10 mouse cellular contexts compared by ENCODE assay signal in the genomic region with DNA sequence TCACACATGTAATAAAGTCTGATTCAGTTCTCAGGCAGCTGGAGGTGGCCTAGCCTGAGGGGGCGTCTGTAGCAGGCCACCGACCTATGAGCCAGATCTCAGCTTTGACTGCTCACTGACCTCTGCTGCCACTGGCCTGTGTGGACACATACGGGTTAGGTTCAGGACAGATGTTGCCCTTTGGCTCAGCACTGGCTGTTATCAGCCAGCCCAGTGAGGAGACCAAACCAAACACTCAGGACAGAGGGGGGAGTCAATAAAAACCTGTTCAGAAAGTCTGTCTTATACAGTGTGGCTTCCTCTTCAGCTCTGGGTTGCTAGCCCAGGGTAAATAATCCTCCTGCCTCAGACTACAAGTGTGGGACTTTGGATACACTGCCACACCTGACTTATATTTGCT. TPM values are rescaled to one million over a fixed set of nuclear protein-coding genes. Genes with fewer than 3 reads are reported as not detected.
DNase-seq lines count a peak whose midpoint lies in the region; ATAC-seq and TF ChIP-seq lines count a peak whose summit lies in the region.
"Had no signal": no experiment of that assay in that cellular context is flagged by ENCODE, and none has a peak within 500 bp of the region (broad histone marks: within the 10 kb centered on the region; RNA-seq: fewer than 3 reads in every experiment).

No protein-coding gene starts in this region.

- ATAC-seq in lung, postnatal 0 days: peak; percentile 11
- peak; percentile 61 for ATAC-seq in stomach, embryonic 16.5 days (ENCODE audit: insufficient read depth, low FRiP score)
- ATAC-seq: midbrain, embryonic 15.5 days had no signal

- WGBS in lung, postnatal 0 days: 26% methylated on average over 3 of the region's 3 CpGs
- 2% methylated on average over 3 of the region's 3 CpGs for WGBS in limb, embryonic 10.5 days
- 4% methylated on average over 3 of the region's 3 CpGs for WGBS in stomach, embryonic 16.5 days

- H3K36me3 ChIP-seq in lung, postnatal 0 days (ENCODE audit: insufficient read depth, low read length): no peaks in the 10 kb centered on the region
- H3K36me3 ChIP-seq in limb, embryonic 10.5 days: no peaks in the 10 kb centered on the region
- no peaks in the 10 kb centered on the region for H3K36me3 ChIP-seq in stomach, embryonic 16.5 days (ENCODE audit: control insufficient read depth, insufficient read depth, low read length)
- H3K36me3 ChIP-seq: midbrain, embryonic 15.5 days had no signal

- no peak overlapping the region for H3K4me3 ChIP-seq in lung, postnatal 0 days (ENCODE audit: low read depth, low read length)
- peak overlapping the region; percentile 21 for H3K4me3 ChIP-seq in limb, embryonic 10.5 days
- H3K4me3 ChIP-seq in stomach, embryonic 16.5 days (replicated peaks; ENCODE audit: low read length): no peak overlapping the region
- H3K4me3 ChIP-seq: midbrain, embryonic 15.5 days had no signal

- H3K27ac ChIP-seq in lung, postnatal 0 days (ENCODE audit: low read length): peak overlapping the region; percentile 51
- H3K27ac ChIP-seq in limb, embryonic 10.5 days: peak overlapping the region; percentile 71
- H3K27ac ChIP-seq in stomach, embryonic 16.5 days (ENCODE audit: low read length): peak overlapping the region; percentile 89
- H3K27ac ChIP-seq: midbrain, embryonic 15.5 days had no signal

- H3K4me1 ChIP-seq in lung, postnatal 0 days (ENCODE audit: insufficient read depth, low read depth, low read length): peaks cover 11% of the 10 kb centered on the region; the same call in 1 of the 2 replicates
- peaks cover 37% of the 10 kb centered on the region for H3K4me1 ChIP-seq in limb, embryonic 10.5 days
- peaks cover 22% of the 10 kb centered on the region for H3K4me1 ChIP-seq in stomach, embryonic 16.5 days (ENCODE audit: control insufficient read depth, insufficient read depth, low read length)

- no peak overlapping the region for H3K4me2 ChIP-seq in lung, postnatal 0 days (replicated peaks; ENCODE audit: low read depth, low read length)
- no peak overlapping the region for H3K4me2 ChIP-seq in stomach, embryonic 16.5 days (ENCODE audit: low read depth, low read length)
- H3K4me2 ChIP-seq: midbrain, embryonic 15.5 days had no signal

- no peaks in the 10 kb centered on the region for H3K9me3 ChIP-seq in lung, postnatal 0 days (ENCODE audit: low read length)
- no peaks in the 10 kb centered on the region for H3K9me3 ChIP-seq in limb, embryonic 10.5 days (replicated peaks)
- H3K9me3 ChIP-seq in stomach, embryonic 16.5 days (replicated peaks; ENCODE audit: control insufficient read depth, low read length): no peaks in the 10 kb centered on the region
- H3K9me3 ChIP-seq: midbrain, embryonic 15.5 days had no signal

- no peak for TF ChIP-seq CTCF in lung, postnatal 0 days (IDR thresholded peaks at IDR 0.05)

- DNase-seq in lung, postnatal 0 days (ENCODE audit: low spot score): peak; percentile 65
- no peak for DNase-seq in lung, postnatal 10 days
- DNase-seq in embryo, embryonic 11 days: peak; percentile 44
- DNase-seq in limb, embryonic 10.5 days (ENCODE audit: low spot score): peak; percentile 50
- no peak for DNase-seq in urinary bladder, postnatal 4 days (ENCODE audit: low spot score in 2 of 2)
- no peak for DNase-seq in adrenal gland, postnatal 4 days (ENCODE audit: low spot score in 2 of 2)
- DNase-seq in neural tube, embryonic 10.5 days (ENCODE audit: extremely low spot score, low spot score): no peak
- DNase-seq: adrenal gland, postnatal 36 days had no signal

- TF ChIP-seq EP300 in lung, postnatal 0 days (IDR thresholded peaks at IDR 0.05): no peak

- H3K27me3 ChIP-seq in lung, postnatal 0 days (replicated peaks; ENCODE audit: insufficient read depth, low read length): no peaks in the 10 kb centered on the region
- H3K27me3 ChIP-seq in limb, embryonic 10.5 days (ENCODE audit: low read depth, poor library complexity, severe bottlenecking): no peaks in the 10 kb centered on the region
- no peaks in the 10 kb centered on the region for H3K27me3 ChIP-seq in stomach, embryonic 16.5 days (ENCODE audit: control insufficient read depth, insufficient read depth, low read length)
- H3K27me3 ChIP-seq: midbrain, embryonic 15.5 days had no signal

- no peak overlapping the region for H3K9ac ChIP-seq in lung, postnatal 0 days (replicated peaks; ENCODE audit: low read depth)
- 0 out of 2 replicates have a peak overlapping the region, but pooled peaks have one; percentile 46 for H3K9ac ChIP-seq in stomach, embryonic 16.5 days (ENCODE audit: low read length)
- H3K9ac ChIP-seq: midbrain, embryonic 15.5 days had no signal

RNA-seq across cellular contexts. Expression of a gene that starts 10.9 kb away (rescaled TPM):
- polyA plus RNA-seq in lung, postnatal 0 days (2015; fragmentation: Nextera tagmentation; extraction: Ambion mirVana): 7.3 and 8.6 TPM in 2 replicates
- polyA plus RNA-seq in limb, embryonic 10.5 days (2016; fragmentation: Nextera tagmentation; extraction: Ambion mirVana): 9.1 and 9.8 TPM in 2 replicates
- polyA plus RNA-seq in stomach, embryonic 16.5 days (2015; fragmentation: Nextera tagmentation; extraction: Ambion mirVana): 9.5 and 10.3 TPM in 2 replicates
- 100 to 1,000 TPM; 101 to 110 TPM for total RNA-seq in adrenal gland, postnatal 4 days (2021)

RNA-seq across cellular contexts. Expression of a gene that starts 28.1 kb away (rescaled TPM):
- not detected in 2 replicates for polyA plus RNA-seq in lung, postnatal 0 days (2015; fragmentation: Nextera tagmentation; extraction: Ambion mirVana)
- 1.6 and 1.8 TPM in 2 replicates for polyA plus RNA-seq in limb, embryonic 10.5 days (2016; fragmentation: Nextera tagmentation; extraction: Ambion mirVana)
- 1.3 TPM in 2 replicates for polyA plus RNA-seq in stomach, embryonic 16.5 days (2015; fragmentation: Nextera tagmentation; extraction: Ambion mirVana)
- under 1 TPM; 0.31 to 0.48 TPM for total RNA-seq in adrenal gland, postnatal 4 days (2021)

RNA-seq across cellular contexts. Expression of a gene that starts 44.5 kb away (rescaled TPM):
- 16.2 and 17.0 TPM in 2 replicates for polyA plus RNA-seq in lung, postnatal 0 days (2015; fragmentation: Nextera tagmentation; extraction: Ambion mirVana)
- polyA plus RNA-seq in limb, embryonic 10.5 days (2016; fragmentation: Nextera tagmentation; extraction: Ambion mirVana): 150 and 163 TPM in 2 replicates
- 55.4 and 57.0 TPM in 2 replicates for polyA plus RNA-seq in stomach, embryonic 16.5 days (2015; fragmentation: Nextera tagmentation; extraction: Ambion mirVana)
- 10 to 100 TPM; 32.3 to 39.0 TPM for total RNA-seq in adrenal gland, postnatal 4 days (2021)

RNA-seq across cellular contexts. Expression of a gene that starts 50.1 kb away (rescaled TPM):
- 8.3 and 11.0 TPM in 2 replicates for polyA plus RNA-seq in lung, postnatal 0 days (2015; fragmentation: Nextera tagmentation; extraction: Ambion mirVana)
- 0.15 TPM in 1 of 2 replicates, not detected in the other for polyA plus RNA-seq in limb, embryonic 10.5 days (2016; fragmentation: Nextera tagmentation; extraction: Ambion mirVana)
- polyA plus RNA-seq in stomach, embryonic 16.5 days (2015; fragmentation: Nextera tagmentation; extraction: Ambion mirVana): 0.68 and 2.5 TPM in 2 replicates
- total RNA-seq in adrenal gland, postnatal 4 days (2021): 1 to 10 TPM; 2.8 to 3.1 TPM

Comparison
In these comparisons a context has a peak if more than half of its experiments do, and no peak if none do; other contexts are left out.
1. DNase-seq: peak in lung, postnatal 0 days (single experiment), embryo, embryonic 11 days (single experiment) and limb, embryonic 10.5 days (single experiment); none in lung, postnatal 10 days (single experiment), urinary bladder, postnatal 4 days (0 of 2), adrenal gland, postnatal 4 days (0 of 2) and neural tube, embryonic 10.5 days (single experiment).
2. Peak in every context shown above with its lines, with median percentiles within 50 percentile points of each other: H3K27ac ChIP-seq.